Mouse (Mus musculus) neural tube, embryonic 13.5 days (tissue): ENCODE measurements around the gene Fam131c. TPM values are rescaled to one million over a fixed set of nuclear protein-coding genes. Genes with fewer than 3 reads are reported as not detected.
A peak's percentile ranks its signal among the peaks of the same experiment; 100 is the strongest.

Experiments used
- ATAC-seq: fragments of 200-750 bp; cut with Nextera tagmentation; 2 replicates; pipeline ENCODE4 v1.8.0; 2017; ENCODE audit warnings: low read depth, mild to moderate bottlenecking, moderate TSS enrichment, moderate library complexity
- H3K27ac ChIP-seq: fragments of 300-500 bp; sonication (generic); replicated peaks from 2 replicates; pipeline ENCODE4 v1.5.1; 2015; ENCODE audit warnings: moderate library complexity, mild to moderate bottlenecking, inconsistent platforms
- H3K27me3 ChIP-seq: fragments of 300-500 bp; sonication (generic); 2 replicates; pipeline ENCODE4 v1.6.1; 2015; ENCODE audit warnings: mild to moderate bottlenecking, inconsistent platforms
- H3K36me3 ChIP-seq: fragments of 300-500 bp; sonication (generic); 2 replicates; pipeline ENCODE4 v1.6.1; 2015; ENCODE audit warnings: mild to moderate bottlenecking, inconsistent platforms
- H3K4me1 ChIP-seq: fragments of 300-500 bp; sonication (generic); replicated peaks from 2 replicates; pipeline ENCODE4 v1.6.1; 2015; ENCODE audit warnings: inconsistent platforms
- H3K4me2 ChIP-seq: fragments of 300-500 bp; sonication (generic); 2 replicates; pipeline ENCODE4 v1.6.1; 2015; ENCODE audit warnings: inconsistent platforms, mild to moderate bottlenecking, moderate library complexity
- H3K4me3 ChIP-seq: fragments of 300-500 bp; sonication (generic); 2 replicates; pipeline ENCODE4 v1.5.1; 2015; ENCODE audit warnings: mild to moderate bottlenecking, inconsistent platforms
- H3K9ac ChIP-seq: fragments of 300-500 bp; sonication (generic); 2 replicates; pipeline ENCODE4 v1.6.1; 2015; ENCODE audit warnings: moderate library complexity, mild to moderate bottlenecking, inconsistent platforms
- H3K9me3 ChIP-seq: fragments of 300-500 bp; sonication (generic); 2 replicates; pipeline ENCODE4 v1.6.1; 2016; ENCODE audit warnings: inconsistent platforms
- WGBS: fragments of 180-500 bp; shearing (Covaris S2); methylation state at CpG from one replicate; pipeline ENCODE4 v1.1.7; 2015; 5-methylcytosine and 5-hydroxymethylcytosine counted together
- polyA plus RNA-seq: library from polyadenylated mRNA; unstranded; fragments of >200 nt; fragmentation: Nextera tagmentation; extraction: Ambion mirVana; gene quantifications from 2 replicates; pipeline ENCODE4 v1.2.1, GENCODE M21; 2015

Gene Fam131c
- polyA plus RNA-seq, 1 experiment from 2014 or later = 14.2 TPM

- 30% methylated on average over 7 of the region's 7 CpGs for WGBS
- Histone ChIP-seq H3K4me2 (no peak overlapping the region), H3K4me1 (peaks cover 13% of the 10 kb centered on the region)
Measured at GRCm38 (mm10) chr4:141360846-141361245, 7.2 kb upstream of the Fam131c start.

GRCm38 (mm10) chr4:141362937-141363548, 5.0 kb upstream of the Fam131c start:
- 31% methylated on average over 11 of the region's 11 CpGs for WGBS
- no peaks in the 10 kb centered on the region for H3K9me3 ChIP-seq
- no peak overlapping the region for H3K9ac ChIP-seq
- no peaks in the 10 kb centered on the region for H3K36me3 ChIP-seq
- H3K27ac ChIP-seq = no peak overlapping the region
- H3K4me1 ChIP-seq = peaks cover 18% of the 10 kb centered on the region
- 0 out of 2 replicates have a peak overlapping the region, but pooled peaks have one; percentile 16 for H3K4me2 ChIP-seq
- H3K27me3 ChIP-seq = peaks cover 55% of the 10 kb centered on the region
- H3K4me3 ChIP-seq = no peak overlapping the region
- ATAC-seq = no peak

More at GRCm38 (mm10) chr4:141360846-141361245, 7.2 kb upstream of the Fam131c start:
- Histone ChIP-seq H3K36me3 (no peaks in the 10 kb centered on the region), H3K27me3 (peaks cover 33% of the 10 kb centered on the region), H3K27ac (no peak overlapping the region), H3K9ac (no peak overlapping the region), H3K9me3 (no peaks in the 10 kb centered on the region), H3K4me3 (no peak overlapping the region)
- no peak for ATAC-seq

DNA sequence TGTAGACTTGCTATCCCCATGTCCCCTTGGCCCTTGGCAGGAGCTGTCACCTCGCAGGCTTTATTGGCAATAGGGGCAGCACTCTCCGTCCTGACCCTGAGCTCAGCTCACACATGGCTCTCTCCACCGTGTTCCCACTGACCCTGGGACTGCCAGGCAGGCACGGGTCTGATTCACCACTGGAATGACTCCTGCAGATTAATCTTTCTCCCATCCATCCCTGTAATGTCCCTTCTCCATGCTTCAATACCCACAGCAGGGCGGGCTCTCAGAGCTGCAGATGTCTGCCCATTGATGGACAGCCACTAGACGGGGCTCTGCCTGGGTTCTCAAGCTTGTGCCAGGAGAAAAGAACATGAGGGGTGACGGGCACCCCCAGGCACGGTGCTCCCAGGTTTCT, 2.9 kb upstream of the Fam131c start:
- peaks cover 66% of the 10 kb centered on the region for H3K27me3 ChIP-seq
- no peak overlapping the region for H3K4me2 ChIP-seq
- WGBS = 58% methylated on average over 8 of the region's 8 CpGs

GRCm38 (mm10) chr4:141365876-141366275, 2.1 kb upstream of the Fam131c start:
- no peak overlapping the region for H3K4me2 ChIP-seq
- H3K4me1 ChIP-seq = peaks cover 18% of the 10 kb centered on the region
- peaks cover 63% of the 10 kb centered on the region for H3K27me3 ChIP-seq
- H3K36me3 ChIP-seq = no peaks in the 10 kb centered on the region
- no peaks in the 10 kb centered on the region for H3K9me3 ChIP-seq
- no peak for ATAC-seq
- no peak overlapping the region for H3K4me3 ChIP-seq
- H3K9ac ChIP-seq = no peak overlapping the region
- 58% methylated on average over 7 of the region's 7 CpGs for WGBS
- H3K27ac ChIP-seq = no peak overlapping the region

More for the DNA sequence above, 2.9 kb upstream of the Fam131c start:
- Histone ChIP-seq H3K36me3 (no peaks in the 10 kb centered on the region), H3K27ac (no peak overlapping the region), H3K9ac (no peak overlapping the region), H3K9me3 (no peaks in the 10 kb centered on the region), H3K4me1 (peaks cover 19% of the 10 kb centered on the region), H3K4me3 (no peak overlapping the region)
- no peak for ATAC-seq

GRCm38 (mm10) chr4:141372426-141372825, 4.4 kb downstream of the Fam131c start:
- Histone ChIP-seq H3K4me2 (no peak overlapping the region), H3K36me3 (no peaks in the 10 kb centered on the region), H3K27ac (no peak overlapping the region), H3K9ac (no peak overlapping the region), H3K4me3 (no peak overlapping the region), H3K4me1 (peaks cover 13% of the 10 kb centered on the region), H3K9me3 (no peaks in the 10 kb centered on the region), H3K27me3 (peaks cover 17% of the 10 kb centered on the region)
- 96% methylated on average over 5 of the region's 5 CpGs for WGBS
- no peak for ATAC-seq

- Histone ChIP-seq H3K9ac (no peak overlapping the region), H3K27me3 (peaks cover 47% of the 10 kb centered on the region), H3K27ac (no peak overlapping the region), H3K4me1 (peaks cover 25% of the 10 kb centered on the region), H3K4me2 (no peak overlapping the region), H3K36me3 (no peaks in the 10 kb centered on the region), H3K4me3 (no peak overlapping the region), H3K9me3 (no peaks in the 10 kb centered on the region)
- WGBS = 49% methylated on average over 8 of the region's 8 CpGs
- no peak for ATAC-seq
Measured at GRCm38 (mm10) chr4:141379674-141380073, 11.7 kb downstream of the Fam131c start.

GRCm38 (mm10) chr4:141382406-141382805, 14.4 kb downstream of the Fam131c start:
- H3K4me3 ChIP-seq = peak overlapping the region; percentile 31
- no peak overlapping the region for H3K27ac ChIP-seq
- peak overlapping the region; percentile 57 for H3K4me2 ChIP-seq
- peaks cover 47% of the 10 kb centered on the region for H3K27me3 ChIP-seq
- ATAC-seq = peak; percentile 29; the same call in 1 of the 2 replicates
- peak overlapping the region; percentile 55 for H3K9ac ChIP-seq
- H3K36me3 ChIP-seq = no peaks in the 10 kb centered on the region
- 1% methylated on average over 25 of the region's 25 CpGs for WGBS
- H3K4me1 ChIP-seq = peaks cover 27% of the 10 kb centered on the region
- H3K9me3 ChIP-seq = no peaks in the 10 kb centered on the region

- ATAC-seq = no peak
- H3K36me3 ChIP-seq = no peaks in the 10 kb centered on the region
- H3K4me2 ChIP-seq = no peak overlapping the region
- H3K9me3 ChIP-seq = no peaks in the 10 kb centered on the region
- under 1% methylated on average over 7 of the region's 7 CpGs for WGBS
- no peak overlapping the region for H3K4me3 ChIP-seq
- peaks cover 27% of the 10 kb centered on the region for H3K4me1 ChIP-seq
- peaks cover 44% of the 10 kb centered on the region for H3K27me3 ChIP-seq
- no peak overlapping the region for H3K9ac ChIP-seq
- H3K27ac ChIP-seq = no peak overlapping the region
Measured at GRCm38 (mm10) chr4:141385275-141385674, 17.3 kb downstream of the Fam131c start.

- WGBS = 73% methylated on average over 7 of the region's 7 CpGs
- no peak overlapping the region for H3K4me2 ChIP-seq
- peaks cover 35% of the 10 kb centered on the region for H3K27me3 ChIP-seq
- no peak overlapping the region for H3K27ac ChIP-seq
- ATAC-seq = no peak
- H3K4me1 ChIP-seq = peaks cover 27% of the 10 kb centered on the region
- no peak overlapping the region for H3K4me3 ChIP-seq
- no peak overlapping the region for H3K9ac ChIP-seq
- no peaks in the 10 kb centered on the region for H3K36me3 ChIP-seq
- H3K9me3 ChIP-seq = no peaks in the 10 kb centered on the region
Measured at GRCm38 (mm10) chr4:141386150-141386549, 18.1 kb downstream of the Fam131c start.

DNA sequence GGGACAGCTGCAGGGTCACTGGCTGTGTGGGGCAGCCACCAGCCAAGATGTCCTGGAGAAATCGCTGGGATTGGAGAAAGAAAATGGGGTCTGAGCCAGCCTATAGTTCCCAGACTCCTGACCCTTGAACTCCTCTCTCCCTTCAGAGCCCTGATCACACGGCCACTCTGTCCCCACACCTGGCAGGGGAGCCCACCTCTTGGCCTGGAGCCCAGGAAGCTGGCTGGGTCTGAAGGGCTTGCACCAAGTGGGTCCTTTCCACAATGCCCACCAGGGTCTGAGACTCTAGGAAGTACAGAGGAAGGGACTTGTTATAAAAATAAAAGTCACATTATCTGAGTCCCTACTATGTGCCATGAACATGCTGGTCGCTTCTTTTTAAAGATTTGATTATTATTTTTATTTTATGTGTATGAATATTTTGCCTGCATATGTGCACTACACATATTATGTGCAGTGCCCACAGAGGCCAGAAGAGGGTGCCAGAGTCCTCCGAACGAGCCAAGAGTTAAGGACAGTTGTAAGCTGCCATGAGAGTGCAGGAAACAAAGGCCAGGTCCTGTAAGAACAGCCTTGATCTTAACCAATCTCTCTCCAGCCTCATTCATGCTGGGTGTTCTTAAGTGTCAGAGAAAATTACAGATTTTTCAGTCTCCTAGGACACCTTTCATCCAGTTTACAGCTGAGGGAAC, 19.2 kb downstream of the Fam131c start:
- H3K27ac ChIP-seq = no peak overlapping the region
- WGBS = 16% methylated on average over 5 of the region's 5 CpGs
- no peak overlapping the region for H3K9ac ChIP-seq
- peaks cover 24% of the 10 kb centered on the region for H3K27me3 ChIP-seq
- H3K9me3 ChIP-seq = no peaks in the 10 kb centered on the region
- no peak for ATAC-seq
- no peaks in the 10 kb centered on the region for H3K36me3 ChIP-seq
- no peak overlapping the region for H3K4me3 ChIP-seq
- peaks cover 25% of the 10 kb centered on the region for H3K4me1 ChIP-seq
- no peak overlapping the region for H3K4me2 ChIP-seq

DNA sequence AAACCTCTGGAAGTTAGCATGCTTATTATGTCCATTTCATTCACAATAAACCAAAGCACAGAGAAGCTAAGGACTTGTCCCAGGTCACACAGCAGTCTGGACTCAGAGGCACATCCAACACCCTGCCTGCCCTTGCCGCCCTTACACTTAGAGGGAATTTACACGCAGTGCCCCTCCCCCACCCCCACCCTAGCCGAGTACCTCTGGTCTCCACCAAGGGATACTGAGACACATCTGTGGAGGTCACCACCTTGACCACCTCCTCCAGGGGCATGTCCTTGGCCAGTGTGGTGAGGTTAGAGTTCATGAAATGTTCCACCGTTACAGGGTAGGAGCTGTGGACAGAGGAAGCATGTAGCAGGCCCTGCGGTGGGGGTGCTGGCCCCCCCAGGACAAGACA, 19.9 kb downstream of the Fam131c start:
- peaks cover 18% of the 10 kb centered on the region for H3K4me1 ChIP-seq
- no peaks in the 10 kb centered on the region for H3K36me3 ChIP-seq
- 64% methylated on average over 5 of the region's 5 CpGs for WGBS
- H3K4me3 ChIP-seq = no peak overlapping the region
- H3K27me3 ChIP-seq = peaks cover 17% of the 10 kb centered on the region
- ATAC-seq = no peak
- no peak overlapping the region for H3K9ac ChIP-seq
- no peak overlapping the region for H3K4me2 ChIP-seq
- H3K27ac ChIP-seq = no peak overlapping the region
- H3K9me3 ChIP-seq = no peaks in the 10 kb centered on the region

GRCm38 (mm10) chr4:141389366-141390150, 21.5 kb downstream of the Fam131c start:
- Histone ChIP-seq H3K4me2 (no peak overlapping the region), H3K4me3 (no peak overlapping the region), H3K36me3 (no peaks in the 10 kb centered on the region), H3K27ac (no peak overlapping the region), H3K27me3 (peaks cover 4% of the 10 kb centered on the region), H3K9ac (no peak overlapping the region), H3K4me1 (peaks cover 3% of the 10 kb centered on the region; the same call in 1 of the 2 replicates), H3K9me3 (no peaks in the 10 kb centered on the region)
- WGBS = 74% methylated on average over 18 of the region's 18 CpGs
- ATAC-seq = no peak
